Mouse (Mus musculus) CH12.LX (cell line): ENCODE results near the gene Nol4l. TPM values are rescaled to one million over a fixed set of nuclear protein-coding genes. Genes with fewer than 3 reads are reported as not detected.

Experiments
- DNase-seq: peaks from one replicate; pipeline ENCODE4 v3.0.0-alpha.2; 2013; ENCODE audit errors: extremely low read depth
- H3K27ac ChIP-seq: 2 replicates; pipeline ENCODE4 v1.5.1; 2012; ENCODE audit warnings: low read depth, mild to moderate bottlenecking, control low read depth, moderate library complexity; ENCODE audit not compliant: insufficient read depth
- H3K27me3 ChIP-seq: replicated peaks from 2 replicates; pipeline ENCODE3; 2012; ENCODE audit warnings: inconsistent platforms
- H3K36me3 ChIP-seq, 2 experiments: replicated peaks in 1 of 2; 2 replicates each; pipeline versions ENCODE3 to v1.6.1; 2012; ENCODE audit warnings: inconsistent platforms in 1 of 2, low read length in 1 of 2, mild to moderate bottlenecking in 1 of 2, mixed read lengths in 1 of 2, moderate library complexity in 1 of 2; ENCODE audit not compliant: control insufficient read depth in 1 of 2, insufficient read depth in 1 of 2
- H3K4me1 ChIP-seq, 2 experiments: 2 replicates each; pipeline ENCODE4 v1.6.1; 2012; ENCODE audit warnings: inconsistent platforms in 1 of 2, moderate library complexity in 1 of 2; ENCODE audit not compliant: insufficient read depth in 2 of 2, control insufficient read depth in 1 of 2
- H3K4me2 ChIP-seq: 2 replicates; pipeline ENCODE4 v1.6.1; 2012; ENCODE audit warnings: low read depth, mild to moderate bottlenecking, control low read depth; ENCODE audit not compliant: poor library complexity, insufficient read depth, severe bottlenecking
- H3K4me3 ChIP-seq, 3 experiments: fragments of 150-350 bp in 1 of 3; sonication (generic) in 1 of 3; replicated peaks in 1 of 3; 2 replicates each; pipeline versions ENCODE3 to v1.5.1; 2011 to 2012; ENCODE audit warnings: low read depth in 2 of 3, low read length in 2 of 3, mild to moderate bottlenecking in 2 of 3, moderate library complexity in 2 of 3, control low read depth in 1 of 3, improper control_type of control experiment in 1 of 3, inconsistent platforms in 1 of 3, mixed read lengths in 1 of 3; ENCODE audit not compliant: poor library complexity in 1 of 3
- H3K79me2 ChIP-seq: replicated peaks from 2 replicates; pipeline ENCODE4 v1.6.1; 2012; ENCODE audit warnings: mild to moderate bottlenecking, moderate library complexity; ENCODE audit not compliant: control insufficient read depth, poor library complexity, insufficient read depth, severe bottlenecking; ENCODE audit errors: extremely low read depth
- H3K9ac ChIP-seq: 2 replicates; pipeline ENCODE4 v1.6.1; 2012; ENCODE audit warnings: low read depth, mild to moderate bottlenecking, control low read depth, moderate library complexity; ENCODE audit not compliant: insufficient read depth
- H3K9me3 ChIP-seq: replicated peaks from 2 replicates; pipeline ENCODE3; 2012; ENCODE audit warnings: low read length, inconsistent platforms, mixed read lengths
- IRF4 ChIP-seq: IDR thresholded peaks from 2 replicates; pipeline ENCODE4 v1.6.1; 2014; ENCODE audit warnings: low read depth, mild to moderate bottlenecking, inconsistent platforms, low read length, improper control_type of control experiment
- MAFK ChIP-seq: IDR thresholded peaks from 2 replicates; pipeline ENCODE4 v1.6.1; 2011; ENCODE audit warnings: low read length, improper control_type of control experiment; ENCODE audit not compliant: insufficient replicate concordance
- dilution Hi-C: fragments of 300-500 bp; cut with MboI; formaldehyde crosslinking; loops from 2 replicates; pipeline ENCODE4 v1.14.3; 2020; ENCODE audit warnings: low sequenced_read_pairs; ENCODE audit not compliant: extremely low pct_unique_long_range_greater_than_20kb, extremely low pct_ligation_motif_present
- in situ Hi-C: fragments of 300-500 bp; cut with MboI; formaldehyde crosslinking; loops from 3 replicates; pipeline ENCODE4 v1.14.3; 2019; ENCODE audit warnings: low sequenced_read_pairs, low pct_ligation_motif_present, low pct_unique_long_range_greater_than_20kb, mixed read lengths
- polyA plus RNA-seq: library from polyadenylated mRNA; unstranded; fragments of >175 nt; gene quantifications from 2 replicates; pipeline ENCODE4 v1.2.1, GENCODE M21; 2012; ENCODE audit warnings: low read depth; ENCODE audit not compliant: insufficient read length
- total RNA-seq, 2 experiments: library from RNA; depleted of rRNA; stranded (reverse); fragments of 300-350 nt in 1 of 2; fragments of >200 nt in 1 of 2; gene quantifications; 2 replicates each; pipeline ENCODE4 v1.2.3; 2012 to 2014

The Nol4l gene
- total and polyA plus RNA-seq, 3 experiments, result 1.3 to 3.7 (median 3.5) TPM

- no peak overlapping the region for H3K27ac ChIP-seq
- TF ChIP-seq MAFK, result peak; percentile 52; the same call in 1 of the 2 replicates
- TF ChIP-seq IRF4, result no peak
- H3K27me3 ChIP-seq, result no peaks in the 10 kb centered on the region
- no peak overlapping the region for H3K9ac ChIP-seq
- in situ Hi-C loops (no loop called here), dilution Hi-C loops (no loop called here)
- no peak overlapping the region for H3K4me3 ChIP-seq
- peaks cover 49 to 80% of the 10 kb centered on the region in 2 experiments for H3K36me3 ChIP-seq
- peaks cover 4% of the 10 kb centered on the region for H3K9me3 ChIP-seq
- H3K79me2 ChIP-seq, result peaks cover 17% of the 10 kb centered on the region
- H3K4me1 ChIP-seq, result peaks cover 0 to 11% of the 10 kb centered on the region in 2 experiments; a peak in 2 of 4 replicates
- no peak overlapping the region for H3K4me2 ChIP-seq
- no peak for DNase-seq
Observed at GRCm38 (mm10) chr2:153361101-153361710, 168.6 kb downstream of the Nol4l start.

Other genes starting within 250 kb of the Nol4l start
- 9.9 and 10.6 TPM in 2 replicates for gene Kif3b, start 238.6 kb downstream of the Nol4l start, total RNA-seq (2012; rRNA removed)
- 8.5 and 9.1 TPM in 2 replicates for gene Kif3b, start 238.6 kb downstream of the Nol4l start, total RNA-seq (2014; rRNA removed)
- gene Kif3b, start 238.6 kb downstream of the Nol4l start, polyA plus RNA-seq, result 15.8 and 16.5 TPM in 2 replicates
- gene Asxl1, start 184.1 kb downstream of the Nol4l start, total RNA-seq (2012; rRNA removed), result 18.0 and 19.0 TPM in 2 replicates
- 12.7 and 13.2 TPM in 2 replicates for gene Asxl1, start 184.1 kb downstream of the Nol4l start, total RNA-seq (2014; rRNA removed)
- gene Asxl1, start 184.1 kb downstream of the Nol4l start, polyA plus RNA-seq, result 28.3 and 31.1 TPM in 2 replicates
- not detected in 2 replicates for gene 4930404H24Rik, start 37.2 kb downstream of the Nol4l start, total RNA-seq (2012; rRNA removed)
- gene 4930404H24Rik, start 37.2 kb downstream of the Nol4l start, total RNA-seq (2014; rRNA removed), result not detected in 2 replicates
- gene 4930404H24Rik, start 37.2 kb downstream of the Nol4l start, polyA plus RNA-seq, result not detected in 2 replicates
- gene Commd7, start 102.8 kb upstream of the Nol4l start, total RNA-seq (2012; rRNA removed), result 18.9 and 22.2 TPM in 2 replicates
- 28.4 and 29.1 TPM in 2 replicates for gene Commd7, start 102.8 kb upstream of the Nol4l start, total RNA-seq (2014; rRNA removed)
- 34.7 and 35.2 TPM in 2 replicates for gene Commd7, start 102.8 kb upstream of the Nol4l start, polyA plus RNA-seq
- 8.4 TPM in 2 replicates for gene Dnmt3b, start 119.5 kb upstream of the Nol4l start, total RNA-seq (2012; rRNA removed)
- gene Dnmt3b, start 119.5 kb upstream of the Nol4l start, total RNA-seq (2014; rRNA removed), result 5.3 and 6.0 TPM in 2 replicates
- gene Dnmt3b, start 119.5 kb upstream of the Nol4l start, polyA plus RNA-seq, result 8.9 and 9.4 TPM in 2 replicates
- 0.04 TPM in 1 of 2 replicates, not detected in the other for gene Dnmt3c, start 166.7 kb upstream of the Nol4l start, total RNA-seq (2012; rRNA removed)
- 0.14 TPM in 1 of 2 replicates, not detected in the other for gene Dnmt3c, start 166.7 kb upstream of the Nol4l start, total RNA-seq (2014; rRNA removed)
- not detected in 2 replicates for gene Dnmt3c, start 166.7 kb upstream of the Nol4l start, polyA plus RNA-seq
- 30.8 and 44.7 TPM in 2 replicates for gene Mapre1, start 211.3 kb upstream of the Nol4l start, total RNA-seq (2012; rRNA removed)
- gene Mapre1, start 211.3 kb upstream of the Nol4l start, total RNA-seq (2014; rRNA removed), result 136 and 163 TPM in 2 replicates
- gene Mapre1, start 211.3 kb upstream of the Nol4l start, polyA plus RNA-seq, result 134 and 148 TPM in 2 replicates
- gene Efcab8, start 250.0 kb upstream of the Nol4l start, total RNA-seq (2012; rRNA removed), result 0.21 and 0.42 TPM in 2 replicates
- gene Efcab8, start 250.0 kb upstream of the Nol4l start, total RNA-seq (2014; rRNA removed), result 0.08 TPM in 1 of 2 replicates, not detected in the other
- 0.15 and 0.39 TPM in 2 replicates for gene Efcab8, start 250.0 kb upstream of the Nol4l start, polyA plus RNA-seq